Mouse (Mus musculus): ENCODE measurements at regions not wholly inside any gene's neighbourhood (a gene's known extent, or its start where the extent isn't known, plus 50 kb on each side); places are given as distances from the start of the nearest gene placed in this dataset.

GRCm38 (mm10) chr10:124142336-124142735 is 878.5 kb downstream of the Fam19a2 start:
- Histone ChIP-seq H3K27me3 (replicated peaks; ENCODE audit: control insufficient read depth, insufficient read depth, low read length) (no peaks in the 10 kb centered on the region), H3K27ac (ENCODE audit: low read depth) (no peak overlapping the region), H3K9me3 (ENCODE audit: control insufficient read depth, low read length) (no peaks in the 10 kb centered on the region), H3K9ac (ENCODE audit: low read length) (no peak overlapping the region), H3K36me3 (ENCODE audit: control insufficient read depth, insufficient read depth, low read length) (no peaks in the 10 kb centered on the region), H3K4me1 (replicated peaks; ENCODE audit: control insufficient read depth, insufficient read depth, low read length) (no peaks in the 10 kb centered on the region), H3K4me3 (ENCODE audit: low read depth, low read length) (no peak overlapping the region), H3K4me2 (ENCODE audit: low read length) (no peak overlapping the region)
- ATAC-seq (replicated peaks; ENCODE audit: low FRiP score, low TSS enrichment, low read depth) (no peak), DNase-seq (ENCODE audit: low spot score) (no peak)
- WGBS: 71% methylated on average over 1 of the region's 1 CpGs

GRCm38 (mm10) chr10:124146751-124147469 is 883.1 kb downstream of the Fam19a2 start:
- no peaks in the 10 kb centered on the region for H3K4me1 ChIP-seq (replicated peaks; ENCODE audit: control insufficient read depth, insufficient read depth, low read length)
- H3K36me3 ChIP-seq (ENCODE audit: control insufficient read depth, insufficient read depth, low read length): no peaks in the 10 kb centered on the region
- DNase-seq (ENCODE audit: low spot score) (no peak), ATAC-seq (replicated peaks; ENCODE audit: low FRiP score, low TSS enrichment, low read depth) (no peak)
- WGBS: 79% methylated on average over 9 of the region's 9 CpGs
- no peak overlapping the region for H3K4me3 ChIP-seq (ENCODE audit: low read depth, low read length)
- H3K27me3 ChIP-seq (replicated peaks; ENCODE audit: control insufficient read depth, insufficient read depth, low read length): no peaks in the 10 kb centered on the region
- H3K9ac ChIP-seq (ENCODE audit: low read length): no peak overlapping the region
- H3K27ac ChIP-seq (ENCODE audit: low read depth): no peak overlapping the region
- no peaks in the 10 kb centered on the region for H3K9me3 ChIP-seq (ENCODE audit: control insufficient read depth, low read length)
- no peak overlapping the region for H3K4me2 ChIP-seq (ENCODE audit: low read length)

- 86% methylated on average over 7 of the region's 7 CpGs for WGBS
- no peak overlapping the region for H3K4me2 ChIP-seq (ENCODE audit: low read length)
- no peaks in the 10 kb centered on the region for H3K27me3 ChIP-seq (replicated peaks; ENCODE audit: control insufficient read depth, insufficient read depth, low read length)
- H3K9ac ChIP-seq (ENCODE audit: low read length): no peak overlapping the region
- H3K9me3 ChIP-seq (ENCODE audit: control insufficient read depth, low read length): no peaks in the 10 kb centered on the region
- no peak overlapping the region for H3K27ac ChIP-seq (ENCODE audit: low read depth)
- H3K36me3 ChIP-seq (ENCODE audit: control insufficient read depth, insufficient read depth, low read length): no peaks in the 10 kb centered on the region
- no peak for ATAC-seq (replicated peaks; ENCODE audit: low FRiP score, low TSS enrichment, low read depth)
- no peaks in the 10 kb centered on the region for H3K4me1 ChIP-seq (replicated peaks; ENCODE audit: control insufficient read depth, insufficient read depth, low read length)
- DNase-seq (ENCODE audit: low spot score): no peak
- H3K4me3 ChIP-seq (ENCODE audit: low read depth, low read length): no peak overlapping the region
Observed at GRCm38 (mm10) chr10:124163441-124163840, 899.6 kb downstream of the Fam19a2 start.

GRCm38 (mm10) chr10:124175598-124175997 is 911.8 kb downstream of the Fam19a2 start:
- WGBS: 84% methylated on average over 2 of the region's 2 CpGs
- no peak overlapping the region for H3K4me2 ChIP-seq (ENCODE audit: low read length)
- no peaks in the 10 kb centered on the region for H3K27me3 ChIP-seq (replicated peaks; ENCODE audit: control insufficient read depth, insufficient read depth, low read length)
- H3K9me3 ChIP-seq (ENCODE audit: control insufficient read depth, low read length): no peaks in the 10 kb centered on the region
- no peaks in the 10 kb centered on the region for H3K4me1 ChIP-seq (replicated peaks; ENCODE audit: control insufficient read depth, insufficient read depth, low read length)
- no peak overlapping the region for H3K9ac ChIP-seq (ENCODE audit: low read length)
- H3K27ac ChIP-seq (ENCODE audit: low read depth): no peak overlapping the region
- no peak for ATAC-seq (replicated peaks; ENCODE audit: low FRiP score, low TSS enrichment, low read depth)
- no peak overlapping the region for H3K4me3 ChIP-seq (ENCODE audit: low read depth, low read length)
- DNase-seq (ENCODE audit: low spot score): no peak
- H3K36me3 ChIP-seq (ENCODE audit: control insufficient read depth, insufficient read depth, low read length): no peaks in the 10 kb centered on the region

- Histone ChIP-seq H3K9ac (ENCODE audit: low read length) (no peak overlapping the region), H3K27ac (ENCODE audit: low read depth) (no peak overlapping the region), H3K4me3 (ENCODE audit: low read depth, low read length) (no peak overlapping the region), H3K4me2 (ENCODE audit: low read length) (no peak overlapping the region), H3K27me3 (replicated peaks; ENCODE audit: control insufficient read depth, insufficient read depth, low read length) (no peaks in the 10 kb centered on the region), H3K4me1 (replicated peaks; ENCODE audit: control insufficient read depth, insufficient read depth, low read length) (no peaks in the 10 kb centered on the region), H3K9me3 (ENCODE audit: control insufficient read depth, low read length) (no peaks in the 10 kb centered on the region), H3K36me3 (ENCODE audit: control insufficient read depth, insufficient read depth, low read length) (no peaks in the 10 kb centered on the region)
- WGBS: 92% methylated on average over 2 of the region's 2 CpGs
- ATAC-seq (replicated peaks; ENCODE audit: low FRiP score, low TSS enrichment, low read depth): no peak
- DNase-seq (ENCODE audit: low spot score): no peak
Observed at GRCm38 (mm10) chr10:124208317-124208716, 944.5 kb downstream of the Fam19a2 start.

GRCm38 (mm10) chr10:124219461-124219860 is 955.7 kb downstream of the Fam19a2 start:
- Histone ChIP-seq H3K9me3 (ENCODE audit: control insufficient read depth, low read length) (no peaks in the 10 kb centered on the region), H3K27me3 (replicated peaks; ENCODE audit: control insufficient read depth, insufficient read depth, low read length) (no peaks in the 10 kb centered on the region), H3K27ac (ENCODE audit: low read depth) (no peak overlapping the region), H3K4me2 (ENCODE audit: low read length) (no peak overlapping the region), H3K4me1 (replicated peaks; ENCODE audit: control insufficient read depth, insufficient read depth, low read length) (no peaks in the 10 kb centered on the region), H3K4me3 (ENCODE audit: low read depth, low read length) (no peak overlapping the region), H3K9ac (ENCODE audit: low read length) (no peak overlapping the region), H3K36me3 (ENCODE audit: control insufficient read depth, insufficient read depth, low read length) (no peaks in the 10 kb centered on the region)
- ATAC-seq (replicated peaks; ENCODE audit: low FRiP score, low TSS enrichment, low read depth) (no peak), DNase-seq (ENCODE audit: low spot score) (no peak)
- WGBS: 95% methylated on average over 1 of the region's 1 CpGs

GRCm38 (mm10) chr10:124222068-124222467 is 958.3 kb downstream of the Fam19a2 start:
- Histone ChIP-seq H3K4me2 (ENCODE audit: low read length) (no peak overlapping the region), H3K9ac (ENCODE audit: low read length) (no peak overlapping the region), H3K4me3 (ENCODE audit: low read depth, low read length) (no peak overlapping the region), H3K36me3 (ENCODE audit: control insufficient read depth, insufficient read depth, low read length) (no peaks in the 10 kb centered on the region), H3K4me1 (replicated peaks; ENCODE audit: control insufficient read depth, insufficient read depth, low read length) (no peaks in the 10 kb centered on the region), H3K9me3 (ENCODE audit: control insufficient read depth, low read length) (no peaks in the 10 kb centered on the region), H3K27ac (ENCODE audit: low read depth) (no peak overlapping the region), H3K27me3 (replicated peaks; ENCODE audit: control insufficient read depth, insufficient read depth, low read length) (no peaks in the 10 kb centered on the region)
- ATAC-seq (replicated peaks; ENCODE audit: low FRiP score, low TSS enrichment, low read depth): no peak
- DNase-seq (ENCODE audit: low spot score): no peak
- WGBS: 60% methylated on average over 2 of the region's 2 CpGs

GRCm38 (mm10) chr10:124227061-124227460 is 963.3 kb downstream of the Fam19a2 start:
- Histone ChIP-seq H3K36me3 (ENCODE audit: control insufficient read depth, insufficient read depth, low read length) (no peaks in the 10 kb centered on the region), H3K27ac (ENCODE audit: low read depth) (no peak overlapping the region), H3K9me3 (ENCODE audit: control insufficient read depth, low read length) (no peaks in the 10 kb centered on the region), H3K27me3 (replicated peaks; ENCODE audit: control insufficient read depth, insufficient read depth, low read length) (no peaks in the 10 kb centered on the region), H3K4me3 (ENCODE audit: low read depth, low read length) (no peak overlapping the region), H3K4me2 (ENCODE audit: low read length) (no peak overlapping the region), H3K9ac (ENCODE audit: low read length) (no peak overlapping the region), H3K4me1 (replicated peaks; ENCODE audit: control insufficient read depth, insufficient read depth, low read length) (no peaks in the 10 kb centered on the region)
- WGBS: 100% methylated on average over 1 of the region's 1 CpGs
- no peak for DNase-seq (ENCODE audit: low spot score)
- ATAC-seq (replicated peaks; ENCODE audit: low FRiP score, low TSS enrichment, low read depth): no peak

GRCm38 (mm10) chr10:124249358-124249757 is 985.6 kb downstream of the Fam19a2 start:
- Histone ChIP-seq H3K9ac (ENCODE audit: low read length) (no peak overlapping the region), H3K4me3 (ENCODE audit: low read depth, low read length) (no peak overlapping the region), H3K4me1 (replicated peaks; ENCODE audit: control insufficient read depth, insufficient read depth, low read length) (0 out of 2 replicates have a peak, but pooled peaks cover 2% of the 10 kb centered on the region), H3K27me3 (replicated peaks; ENCODE audit: control insufficient read depth, insufficient read depth, low read length) (no peaks in the 10 kb centered on the region), H3K9me3 (ENCODE audit: control insufficient read depth, low read length) (no peaks in the 10 kb centered on the region), H3K27ac (ENCODE audit: low read depth) (no peak overlapping the region), H3K36me3 (ENCODE audit: control insufficient read depth, insufficient read depth, low read length) (no peaks in the 10 kb centered on the region), H3K4me2 (ENCODE audit: low read length) (no peak overlapping the region)
- ATAC-seq (replicated peaks; ENCODE audit: low FRiP score, low TSS enrichment, low read depth): no peak
- WGBS: 39% methylated on average over 4 of the region's 4 CpGs
- no peak for DNase-seq (ENCODE audit: low spot score)

Measured in intestine, embryonic 14.5 days (tissue).